Mouse (Mus musculus) liver, adult 2 months (tissue): ENCODE data around the gene Shc2. TPM values are rescaled to one million over a fixed set of nuclear protein-coding genes. Genes with fewer than 3 reads are reported as not detected.

Experiments used
- DNase-seq: peaks from one replicate; pipeline ENCODE4 v3.0.0-alpha.2; 2011; ENCODE audit warnings: low read depth, low spot score; ENCODE audit errors: extremely low read depth
- H3K27ac ChIP-seq: fragments of 200-500 bp; replicated peaks from 2 replicates; pipeline ENCODE4 v1.5.1; 2012; ENCODE audit warnings: low read depth, mild to moderate bottlenecking, control low read depth, inconsistent platforms, low read length; ENCODE audit not compliant: insufficient read depth
- H3K27me3 ChIP-seq: fragments of 200-500 bp; 2 replicates; pipeline ENCODE4 v1.6.1; 2012; ENCODE audit warnings: mild to moderate bottlenecking, moderate library complexity, low read length, inconsistent platforms; ENCODE audit not compliant: control insufficient read depth, insufficient read depth
- H3K36me3 ChIP-seq: fragments of 200-500 bp; 2 replicates; pipeline ENCODE4 v1.6.1; 2012; ENCODE audit warnings: low read length, inconsistent platforms; ENCODE audit not compliant: control insufficient read depth, insufficient read depth
- H3K4me1 ChIP-seq: fragments of 200-500 bp; 2 replicates; pipeline ENCODE4 v1.6.1; 2011; ENCODE audit warnings: low read length; ENCODE audit not compliant: control insufficient read depth, insufficient read depth
- H3K4me3 ChIP-seq: fragments of 200-500 bp; 2 replicates; pipeline ENCODE4 v1.5.1; 2011; ENCODE audit warnings: low read depth, mild to moderate bottlenecking, control low read depth, low read length, moderate library complexity; ENCODE audit not compliant: insufficient read depth
- H3K79me2 ChIP-seq: fragments of 200-500 bp; 2 replicates; pipeline ENCODE4 v1.6.1; 2012; ENCODE audit warnings: inconsistent platforms, mild to moderate bottlenecking, low read length, moderate library complexity; ENCODE audit not compliant: control insufficient read depth, insufficient read depth
- H3K9ac ChIP-seq: fragments of 200-500 bp; 2 replicates; pipeline ENCODE4 v1.6.1; 2012; ENCODE audit warnings: low read depth, mild to moderate bottlenecking, control low read depth, inconsistent platforms, low read length
- CTCF ChIP-seq: fragments of 200-500 bp; IDR thresholded peaks from 2 replicates; pipeline ENCODE4 v1.5.1; 2011; ENCODE audit warnings: low read depth, low read length, control low read depth
- POLR2A ChIP-seq: fragments of 200-500 bp; IDR thresholded peaks from 2 replicates; pipeline ENCODE4 v1.6.1; 2011; ENCODE audit warnings: low read length, control low read depth; ENCODE audit not compliant: insufficient read depth; ENCODE audit errors: extremely low read depth
- WGBS: fragments of 180-500 bp; shearing (Covaris S2); methylation state at CpG from one replicate; pipeline ENCODE4 v1.1.7; 2018; 5-methylcytosine and 5-hydroxymethylcytosine counted together
- polyA plus RNA-seq: library from polyadenylated mRNA; depleted of rRNA; stranded (reverse); fragments of >200 nt; gene quantifications from 2 replicates; pipeline ENCODE4 v1.2.3, GENCODE M21; 2012; rRNA removed
- total RNA-seq: library from RNA; depleted of rRNA; stranded (reverse); fragments of >200 nt; gene quantifications from 2 replicates; pipeline ENCODE4 v1.2.3, GENCODE M21; 2014; rRNA removed

The Shc2 gene
- total RNA-seq: 0.07 and 0.09 TPM in 2 replicates
- 0.07 and 0.10 TPM in 2 replicates for polyA plus RNA-seq

DNA sequence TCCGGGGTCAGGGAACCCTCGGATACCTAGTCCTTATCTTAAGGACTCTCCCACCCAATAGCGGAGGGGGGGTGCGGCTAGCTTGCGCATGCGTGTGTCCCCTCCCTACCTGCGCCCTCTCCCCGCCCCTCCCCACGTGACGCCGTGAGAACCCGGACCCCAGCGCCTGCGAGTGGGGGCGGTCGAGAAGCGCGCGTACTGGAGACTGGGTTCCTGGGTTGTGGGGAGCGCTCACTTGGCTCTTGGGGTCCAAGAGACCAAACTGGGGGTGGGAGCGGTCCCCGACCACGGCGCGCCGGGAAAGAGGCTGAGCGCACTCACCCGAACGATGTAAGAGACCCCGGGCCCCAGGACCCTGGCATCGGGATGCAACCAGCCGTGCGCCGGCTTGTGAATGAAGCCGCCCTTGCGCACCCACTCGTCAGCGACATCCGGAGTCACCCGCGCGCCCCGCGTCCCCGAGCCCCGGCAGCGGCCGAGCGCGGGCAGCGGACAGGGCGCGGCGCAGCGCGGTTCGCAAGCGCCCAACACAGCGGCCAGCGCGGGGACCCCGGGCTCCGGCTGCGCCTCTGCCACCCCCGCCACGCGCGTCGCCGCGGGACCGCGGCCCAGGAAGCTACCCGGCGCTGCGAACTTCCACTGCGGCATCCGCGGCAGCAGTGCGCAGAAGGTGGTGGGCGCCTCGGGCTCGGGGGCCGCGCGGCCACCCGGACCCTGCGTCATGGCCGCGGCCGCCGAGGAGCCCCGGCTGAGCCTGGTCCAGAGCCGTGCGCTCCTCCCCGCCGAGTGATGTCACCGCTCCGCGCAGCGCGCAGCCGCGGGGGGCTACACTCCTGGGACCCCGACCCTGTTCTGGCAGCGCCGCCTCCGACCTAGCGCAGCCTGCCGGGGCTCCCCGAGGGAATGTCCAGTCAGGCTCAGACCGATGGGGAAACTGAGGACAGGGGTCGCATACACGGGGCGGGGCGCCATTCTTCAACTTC, at the start of gene Shc2:
TSS of gene Shc2 (minus strand) at position 791 of the 983 bp plus-strand sequence.
- WGBS: 2% methylated on average over 115 of the region's 116 CpGs
- Histone ChIP-seq H3K79me2 (no peaks in the 10 kb centered on the region), H3K27ac (no peak within 1 kb of the TSS), H3K4me3 (peak within 1 kb of the TSS; percentile 31; the same call in 1 of the 2 replicates), H3K4me1 (peaks cover 2% of the 10 kb centered on the region), H3K9ac (no peak within 1 kb of the TSS), H3K27me3 (peaks cover 10% of the 10 kb centered on the region), H3K36me3 (no peaks in the 10 kb centered on the region)
- TF ChIP-seq CTCF: no peak
- TF ChIP-seq POLR2A: no peak
- DNase-seq: no peak

DNA sequence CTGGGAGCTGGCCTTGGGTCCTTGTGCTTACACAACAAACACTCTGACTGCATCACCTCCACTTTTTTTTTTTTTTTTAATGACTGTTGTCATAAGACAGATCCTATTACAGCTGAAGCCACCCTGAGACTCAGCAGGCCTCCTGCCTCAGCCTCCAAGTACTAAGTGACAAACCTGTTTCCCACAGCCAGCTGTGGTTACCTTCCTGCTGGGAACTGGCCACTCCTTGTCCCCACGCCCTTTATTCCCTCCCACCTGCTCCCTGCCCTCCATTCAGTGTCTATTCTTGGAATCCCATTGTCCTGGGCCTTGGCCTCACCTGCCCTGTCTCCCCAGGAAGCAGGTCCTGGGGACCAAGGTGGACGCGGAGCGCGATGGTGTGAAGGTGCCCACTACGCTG, 49.8 kb upstream of the Shc2 start:
- H3K27ac ChIP-seq: no peak overlapping the region
- no peaks in the 10 kb centered on the region for H3K27me3 ChIP-seq
- peaks cover 18% of the 10 kb centered on the region; the same call in 1 of the 2 replicates for H3K79me2 ChIP-seq
- TF ChIP-seq CTCF (no peak), POLR2A (no peak)
- WGBS: 96% methylated on average over 6 of the region's 6 CpGs
- no peak overlapping the region for H3K9ac ChIP-seq
- H3K4me3 ChIP-seq: no peak overlapping the region
- DNase-seq: no peak
- H3K36me3 ChIP-seq: peaks cover 18% of the 10 kb centered on the region
- H3K4me1 ChIP-seq: peaks cover 16% of the 10 kb centered on the region

DNA sequence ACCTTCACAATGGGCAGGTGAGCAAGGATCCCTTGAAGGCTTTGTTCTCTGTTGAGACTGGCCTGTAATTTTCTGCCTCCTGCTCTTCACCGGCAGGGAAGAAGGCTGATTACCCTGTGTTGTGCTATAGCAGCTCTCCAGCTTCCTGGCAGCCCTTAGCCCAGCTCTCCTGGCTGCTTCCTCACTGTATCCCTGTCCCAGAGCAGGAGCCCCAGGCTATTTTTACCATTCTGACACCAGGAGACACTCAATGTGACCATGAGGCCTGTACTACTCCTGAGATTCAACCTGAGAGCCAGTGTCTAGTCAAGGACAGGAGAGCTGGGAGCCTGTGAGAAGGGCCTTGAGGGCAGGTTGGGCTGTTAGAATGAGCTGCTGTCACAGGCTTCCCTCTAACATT, 49.0 kb upstream of the Shc2 start:
- no peak for TF ChIP-seq POLR2A
- H3K4me1 ChIP-seq: peaks cover 16% of the 10 kb centered on the region
- no peak overlapping the region for H3K27ac ChIP-seq
- H3K79me2 ChIP-seq: peaks cover 23% of the 10 kb centered on the region; the same call in 1 of the 2 replicates
- WGBS: 95% methylated on average over 1 of the region's 1 CpGs
- no peaks in the 10 kb centered on the region for H3K27me3 ChIP-seq
- no peak for DNase-seq
- no peak overlapping the region for H3K9ac ChIP-seq
- peaks cover 18% of the 10 kb centered on the region for H3K36me3 ChIP-seq
- H3K4me3 ChIP-seq: no peak overlapping the region

DNA sequence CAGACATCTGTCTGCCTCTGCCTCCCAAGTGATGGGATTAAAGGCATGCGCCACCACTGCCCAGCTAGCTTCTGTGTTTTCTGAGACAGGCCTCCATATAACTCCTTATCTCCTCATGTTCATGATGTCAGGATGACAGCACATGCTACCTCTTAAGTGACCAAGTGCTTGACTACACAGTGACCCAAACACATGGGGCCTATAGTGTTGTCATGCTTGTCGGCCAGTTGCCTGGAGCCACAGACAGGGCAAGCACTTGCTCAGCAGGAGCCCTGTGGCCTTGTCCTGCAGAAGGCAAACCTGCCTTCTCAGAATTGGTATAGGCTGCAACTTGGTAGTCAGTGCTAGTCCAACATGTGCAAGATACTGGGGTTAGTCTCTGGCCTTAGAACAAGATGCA, 48.5 kb upstream of the Shc2 start:
- H3K36me3 ChIP-seq: peaks cover 18% of the 10 kb centered on the region
- 94% methylated on average over 2 of the region's 2 CpGs for WGBS
- H3K9ac ChIP-seq: no peak overlapping the region
- H3K4me3 ChIP-seq: no peak overlapping the region
- no peak for TF ChIP-seq POLR2A
- no peak for TF ChIP-seq CTCF
- no peak overlapping the region for H3K27ac ChIP-seq
- H3K79me2 ChIP-seq: peaks cover 23% of the 10 kb centered on the region; the same call in 1 of the 2 replicates
- peaks cover 16% of the 10 kb centered on the region for H3K4me1 ChIP-seq
- H3K27me3 ChIP-seq: no peaks in the 10 kb centered on the region
- no peak for DNase-seq

DNA sequence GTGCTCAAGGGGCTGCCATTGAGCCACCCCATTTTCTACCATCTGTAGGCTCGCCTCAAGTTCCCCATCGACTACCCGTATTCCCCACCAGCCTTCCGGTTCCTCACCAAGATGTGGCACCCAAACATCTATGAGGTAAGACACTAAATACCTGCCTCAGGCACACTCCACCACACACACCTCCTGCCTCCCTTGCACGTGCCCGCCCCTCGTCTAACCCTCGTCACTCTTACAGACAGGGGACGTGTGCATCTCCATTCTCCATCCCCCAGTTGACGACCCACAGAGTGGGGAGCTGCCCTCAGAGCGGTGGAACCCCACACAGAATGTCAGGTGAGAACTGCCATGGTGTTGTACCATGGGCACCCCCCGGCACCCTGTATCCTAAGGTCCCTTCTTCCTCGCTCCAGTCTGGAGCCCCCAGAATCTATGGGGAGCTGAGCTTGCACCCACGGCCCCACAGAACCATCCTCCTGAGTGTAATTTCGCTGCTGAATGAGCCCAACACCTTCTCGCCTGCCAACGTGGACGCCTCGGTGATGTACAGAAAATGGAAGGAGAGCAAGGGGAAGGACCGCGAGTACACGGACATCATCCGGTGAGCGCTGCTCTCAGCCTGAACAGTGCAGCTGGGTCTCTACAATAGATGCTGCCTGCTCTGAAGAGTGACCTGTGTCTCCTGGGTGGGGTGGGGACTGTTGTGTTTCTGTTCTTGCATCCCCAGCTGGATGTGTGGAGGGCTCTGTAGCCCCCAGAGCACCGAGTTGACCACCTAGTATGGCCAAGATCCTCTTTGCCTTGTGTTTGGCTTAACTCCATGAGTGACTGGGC, 47.3 kb upstream of the Shc2 start:
- no peaks in the 10 kb centered on the region for H3K27me3 ChIP-seq
- H3K4me3 ChIP-seq: no peak overlapping the region
- H3K79me2 ChIP-seq: peaks cover 23% of the 10 kb centered on the region; the same call in 1 of the 2 replicates
- peaks cover 18% of the 10 kb centered on the region for H3K36me3 ChIP-seq
- H3K9ac ChIP-seq: no peak overlapping the region
- 93% methylated on average over 25 of the region's 25 CpGs for WGBS
- TF ChIP-seq CTCF (no peak), POLR2A (no peak)
- peaks cover 22% of the 10 kb centered on the region for H3K4me1 ChIP-seq
- peak overlapping the region; percentile 85 for H3K27ac ChIP-seq
- no peak for DNase-seq
